Comparison of ENCODE assay signal across 29 mouse cellular contexts in the genomic region with DNA sequence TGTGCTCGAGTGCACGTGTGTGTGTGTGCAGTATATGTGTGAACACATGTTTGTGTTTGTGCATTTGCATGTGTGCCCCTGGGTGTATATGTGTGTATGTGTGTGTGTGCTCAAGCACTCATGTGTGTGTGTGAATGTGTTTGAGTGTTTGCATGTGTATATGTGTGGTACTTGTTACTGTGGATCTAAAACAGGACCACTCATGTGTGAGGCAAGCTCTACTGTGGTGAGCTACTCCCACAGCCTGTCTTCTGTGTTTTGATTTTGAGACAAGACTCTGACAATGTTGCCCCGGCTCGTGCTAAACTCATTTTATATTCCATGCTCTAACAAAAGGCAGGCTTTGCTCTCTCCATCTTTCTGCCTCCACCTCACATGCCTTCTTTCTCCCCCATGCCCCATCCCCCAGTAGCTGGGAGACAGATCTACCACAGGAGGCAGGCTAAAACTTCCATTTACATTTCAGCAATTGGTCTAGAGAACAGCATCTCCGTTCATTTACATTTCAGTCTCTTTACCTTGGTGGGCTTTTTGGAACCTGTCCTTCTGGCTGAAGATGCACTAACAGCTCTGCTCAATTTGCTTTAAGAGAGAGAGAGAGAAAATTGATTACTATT.
DNase-seq lines count a peak whose midpoint lies in the region; ATAC-seq and TF ChIP-seq lines count a peak whose summit lies in the region.
"Had no signal": no experiment of that assay in that cellular context is flagged by ENCODE, and none has a peak within 500 bp of the region (broad histone marks: within the 10 kb centered on the region; RNA-seq: fewer than 3 reads in every experiment).

No protein-coding gene starts in this region.

- no peak overlapping the region for H3K27ac ChIP-seq in stomach, embryonic 14.5 days (ENCODE audit: low read length)
- no peak overlapping the region for H3K27ac ChIP-seq in stomach, postnatal 0 days (replicated peaks)
- H3K27ac ChIP-seq in forebrain, postnatal 0 days (ENCODE audit: low read depth, low read length) = peak overlapping the region; percentile 41; the same call in 1 of the 2 replicates
- H3K27ac ChIP-seq: embryonic facial prominence, embryonic 10.5 days; embryonic facial prominence, embryonic 15.5 days; heart, embryonic 10.5 days; heart, embryonic 15.5 days; limb, embryonic 10.5 days; limb, embryonic 15.5 days; liver, embryonic 13.5 days; neural tube, embryonic 12.5 days had no signal

- intact Hi-C loops in left cerebral cortex, postnatal 4 days (cut with DNase I) = no loop called here

- H3K9ac ChIP-seq in stomach, embryonic 14.5 days (replicated peaks; ENCODE audit: low read depth, low read length) = no peak overlapping the region
- no peak overlapping the region for H3K9ac ChIP-seq in stomach, postnatal 0 days (ENCODE audit: low read length)
- H3K9ac ChIP-seq in forebrain, postnatal 0 days = no peak overlapping the region
- H3K9ac ChIP-seq: embryonic facial prominence, embryonic 15.5 days; heart, embryonic 15.5 days; limb, embryonic 15.5 days; liver, embryonic 13.5 days; neural tube, embryonic 12.5 days had no signal

- no peaks in the 10 kb centered on the region for H3K4me1 ChIP-seq in stomach, embryonic 14.5 days (ENCODE audit: control insufficient read depth, insufficient read depth, low read length)
- H3K4me1 ChIP-seq in stomach, postnatal 0 days (replicated peaks; ENCODE audit: control insufficient read depth, insufficient read depth) = no peaks in the 10 kb centered on the region
- no peaks in the 10 kb centered on the region for H3K4me1 ChIP-seq in forebrain, postnatal 0 days (ENCODE audit: insufficient read depth)
- H3K4me1 ChIP-seq: embryonic facial prominence, embryonic 15.5 days; heart, embryonic 15.5 days; limb, embryonic 15.5 days; liver, embryonic 13.5 days; megakaryocyte, embryonic 14.5 days had no signal

- WGBS in stomach, embryonic 14.5 days = 51% methylated on average over 5 of the region's 5 CpGs
- WGBS in stomach, postnatal 0 days = 57% methylated on average over 5 of the region's 5 CpGs
- 36% methylated on average over 5 of the region's 5 CpGs for WGBS in forebrain, postnatal 0 days

- no peak for TF ChIP-seq EP300 in stomach, postnatal 0 days (optimal IDR thresholded peaks at IDR 0.05)

- peak; percentile 75 for DNase-seq in heart, adult 11 months
- no peak for DNase-seq in heart, adult 8-10 months (ENCODE audit: low spot score)
- no peak for DNase-seq in stomach, postnatal 0 days (ENCODE audit: low spot score)
- DNase-seq in forebrain, postnatal 0 days = peak; percentile 42
- DNase-seq in left cerebral cortex, postnatal 4 days = no peak
- no peak for DNase-seq in thymus, postnatal 14 days
- DNase-seq: adrenal gland, postnatal 25 days; cerebellum, adult 2 months; cerebellum, postnatal 14 days; gastrocnemius, postnatal 10 days; kidney, adult 9 months; kidney, postnatal 10 days; layer of hippocampus, postnatal 36 days; liver, embryonic 13.5 days; lung, adult 18-20 months; lung, postnatal 4 days; thymus, postnatal 36 days had no signal

- H3K36me3 ChIP-seq in stomach, embryonic 14.5 days (ENCODE audit: control insufficient read depth, insufficient read depth, low read length) = no peaks in the 10 kb centered on the region
- H3K36me3 ChIP-seq in stomach, postnatal 0 days (ENCODE audit: control insufficient read depth, insufficient read depth, low read length) = no peaks in the 10 kb centered on the region
- H3K36me3 ChIP-seq in forebrain, postnatal 0 days (ENCODE audit: insufficient read depth) = no peaks in the 10 kb centered on the region
- H3K36me3 ChIP-seq: embryonic facial prominence, embryonic 10.5 days; embryonic facial prominence, embryonic 15.5 days; heart, embryonic 10.5 days; heart, embryonic 15.5 days; limb, embryonic 10.5 days; limb, embryonic 15.5 days; liver, embryonic 13.5 days; neural tube, embryonic 12.5 days had no signal

- H3K4me3 ChIP-seq in stomach, embryonic 14.5 days (ENCODE audit: low read depth, low read length) = no peak overlapping the region
- no peak overlapping the region for H3K4me3 ChIP-seq in stomach, postnatal 0 days (ENCODE audit: low read depth, low read length)
- H3K4me3 ChIP-seq in forebrain, postnatal 0 days (ENCODE audit: low read depth, low read length) = no peak overlapping the region
- H3K4me3 ChIP-seq: embryonic facial prominence, embryonic 10.5 days; embryonic facial prominence, embryonic 15.5 days; heart, embryonic 10.5 days; heart, embryonic 15.5 days; limb, embryonic 10.5 days; limb, embryonic 15.5 days; liver, embryonic 13.5 days; megakaryocyte, embryonic 14.5 days; neural tube, embryonic 12.5 days had no signal

- ATAC-seq in stomach, embryonic 14.5 days (ENCODE audit: insufficient number of reproducible peaks, insufficient read depth, low FRiP score, low read depth) = 0 out of 2 replicates have a peak, but pooled peaks have one; percentile 6
- no peak for ATAC-seq in stomach, postnatal 0 days (ENCODE audit: low FRiP score, low TSS enrichment)
- ATAC-seq in forebrain, postnatal 0 days = peak; percentile 81
- ATAC-seq: CD4-positive, CD25-positive, alpha-beta regulatory T cell, adult 4 months; intestine, embryonic 16.5 days; lung, postnatal 0 days had no signal

- no peaks in the 10 kb centered on the region for H3K27me3 ChIP-seq in stomach, embryonic 14.5 days (ENCODE audit: control insufficient read depth, insufficient read depth, low read length)
- no peaks in the 10 kb centered on the region for H3K27me3 ChIP-seq in stomach, postnatal 0 days (ENCODE audit: control insufficient read depth, insufficient read depth, low read length)
- H3K27me3 ChIP-seq in forebrain, postnatal 0 days (ENCODE audit: insufficient read depth, low read length) = no peaks in the 10 kb centered on the region
- H3K27me3 ChIP-seq: embryonic facial prominence, embryonic 15.5 days; limb, embryonic 15.5 days; liver, embryonic 13.5 days; neural tube, embryonic 12.5 days had no signal

- no peak overlapping the region for H3K4me2 ChIP-seq in stomach, embryonic 14.5 days (replicated peaks; ENCODE audit: low read depth, low read length)
- H3K4me2 ChIP-seq in stomach, postnatal 0 days (replicated peaks; ENCODE audit: low read depth) = no peak overlapping the region
- H3K4me2 ChIP-seq in forebrain, postnatal 0 days (ENCODE audit: low read depth) = no peak overlapping the region
- H3K4me2 ChIP-seq: embryonic facial prominence, embryonic 15.5 days; heart, embryonic 15.5 days; limb, embryonic 15.5 days; liver, embryonic 13.5 days; neural tube, embryonic 12.5 days had no signal

- H3K9me3 ChIP-seq in stomach, embryonic 14.5 days (ENCODE audit: control insufficient read depth, low read depth, low read length) = no peaks in the 10 kb centered on the region
- no peaks in the 10 kb centered on the region for H3K9me3 ChIP-seq in stomach, postnatal 0 days (ENCODE audit: control insufficient read depth, low read length)
- no peaks in the 10 kb centered on the region for H3K9me3 ChIP-seq in forebrain, postnatal 0 days (ENCODE audit: low read length)
- H3K9me3 ChIP-seq: embryonic facial prominence, embryonic 10.5 days; embryonic facial prominence, embryonic 15.5 days; heart, embryonic 10.5 days; heart, embryonic 15.5 days; limb, embryonic 10.5 days; limb, embryonic 15.5 days; liver, embryonic 13.5 days; neural tube, embryonic 12.5 days had no signal

- TF ChIP-seq CTCF in stomach, postnatal 0 days (IDR thresholded peaks at IDR 0.05; ENCODE audit: low read depth) = no peak
- no peak for TF ChIP-seq CTCF in forebrain, postnatal 0 days (IDR thresholded peaks at IDR 0.05; ENCODE audit: low read depth)

Comparison
In these comparisons a context has a peak if more than half of its experiments do, and no peak if none do; other contexts are left out.
1. DNase-seq: peak in heart, adult 11 months (single experiment) and forebrain, postnatal 0 days (single experiment); none in heart, adult 8-10 months (single experiment), stomach, postnatal 0 days (single experiment), left cerebral cortex, postnatal 4 days (single experiment) and thymus, postnatal 14 days (single experiment).